24 mouse cellular contexts compared by ENCODE assay signal in genomic region chr5:21858653-21859052, GRCm38 (mm10). TPM values are rescaled to one million over a fixed set of nuclear protein-coding genes. Genes with fewer than 3 reads are reported as not detected.
DNase-seq lines count a peak whose midpoint lies in the region; TF ChIP-seq lines count a peak whose summit lies in the region.
"Had no signal": no experiment of that assay in that cellular context is flagged by ENCODE, and none has a peak within 500 bp of the region (broad histone marks: within the 10 kb centered on the region; RNA-seq: fewer than 3 reads in every experiment).

No protein-coding gene starts in this region.

- peak; percentile 55 for DNase-seq in heart, adult 11 months
- DNase-seq in heart, postnatal 25 days (ENCODE audit: low spot score) = no peak
- DNase-seq in heart, embryonic 10.5 days (ENCODE audit: low spot score) = peak; percentile 59
- DNase-seq in heart, adult 2 months = no peak
- no peak for DNase-seq in CH12.LX (ENCODE audit: extremely low read depth)
- no peak for DNase-seq in hindbrain, embryonic 10.5 days (ENCODE audit: low spot score)
- DNase-seq: adrenal gland, adult 2 months; adrenal gland, adult 8-10 months; adrenal gland, postnatal 10 days; adrenal gland, postnatal 14 days; adrenal gland, postnatal 25 days; adrenal gland, postnatal 36 days; B cell, adult 2 months; cerebellum, adult 11 months; cerebellum, adult 11-12 months; cerebellum, adult 18-20 months; cerebellum, adult 2 months had no signal

- intact Hi-C loops in heart, postnatal 25 days (cut with DNase I) = no loop called here
- intact Hi-C loops in heart, adult 2 months (cut with DNase I) = no loop called here

- in situ Hi-C loops in CH12.LX (cut with MboI; ENCODE audit: low pct_ligation_motif_present, low pct_unique_long_range_greater_than_20kb, low sequenced_read_pairs) = no loop called here

- H3K27me3 ChIP-seq in heart, embryonic 10.5 days (ENCODE audit: insufficient read depth, poor library complexity, severe bottlenecking) = no peaks in the 10 kb centered on the region
- no peaks in the 10 kb centered on the region for H3K27me3 ChIP-seq in heart, adult 2 months (ENCODE audit: control insufficient read depth, insufficient read depth, low read length)
- no peaks in the 10 kb centered on the region for H3K27me3 ChIP-seq in CH12.LX (replicated peaks)
- no peaks in the 10 kb centered on the region for H3K27me3 ChIP-seq in hindbrain, embryonic 10.5 days (ENCODE audit: insufficient read depth, poor library complexity, severe bottlenecking)

- H3K4me2 ChIP-seq in CH12.LX (ENCODE audit: insufficient read depth, low read depth, poor library complexity, severe bottlenecking) = no peak overlapping the region

- no peak for TF ChIP-seq EP300 in heart, adult 2 months (IDR thresholded peaks at IDR 0.05; ENCODE audit: insufficient read depth, low read depth, low read length)
- no peak for TF ChIP-seq EP300 in CH12.LX (IDR thresholded peaks at IDR 0.05; ENCODE audit: low read length)

- H3K27ac ChIP-seq in heart, embryonic 10.5 days = no peak overlapping the region
- no peak overlapping the region for H3K27ac ChIP-seq in heart, adult 2 months
- H3K27ac ChIP-seq in CH12.LX (ENCODE audit: insufficient read depth, low read depth) = no peak overlapping the region
- no peak overlapping the region for H3K27ac ChIP-seq in hindbrain, embryonic 10.5 days

- no peaks in the 10 kb centered on the region for H3K4me1 ChIP-seq in heart, embryonic 10.5 days
- no peaks in the 10 kb centered on the region for H3K4me1 ChIP-seq in heart, adult 2 months (ENCODE audit: control insufficient read depth, insufficient read depth, low read length)
- no peaks in the 10 kb centered on the region for H3K4me1 ChIP-seq in CH12.LX (ENCODE audit: control insufficient read depth in 1 of 2, insufficient read depth in 2 of 2)
- no peaks in the 10 kb centered on the region for H3K4me1 ChIP-seq in hindbrain, embryonic 10.5 days (replicated peaks)

- TF ChIP-seq CTCF in heart, adult 2 months (IDR thresholded peaks at IDR 0.05) = no peak
- no peak for TF ChIP-seq CTCF in CH12.LX (conservative IDR thresholded peaks at IDR 0.05 in 1 of 2, IDR thresholded peaks at IDR 0.05 in 1 of 2; ENCODE audit: low read depth in 2 of 2, low read length in 2 of 2)

- H3K4me3 ChIP-seq in heart, embryonic 10.5 days = no peak overlapping the region
- H3K4me3 ChIP-seq in heart, adult 2 months = no peak overlapping the region
- H3K4me3 ChIP-seq in CH12.LX (replicated peaks in 1 of 3; ENCODE audit: low read depth in 2 of 3, low read length in 2 of 3, poor library complexity in 1 of 3) = no peak overlapping the region
- no peak overlapping the region for H3K4me3 ChIP-seq in hindbrain, embryonic 10.5 days

- H3K9ac ChIP-seq in heart, adult 2 months (ENCODE audit: low read depth, low read length) = no peak overlapping the region
- no peak overlapping the region for H3K9ac ChIP-seq in CH12.LX (ENCODE audit: insufficient read depth, low read depth)

- dilution Hi-C loops in CH12.LX (cut with MboI; ENCODE audit: extremely low pct_ligation_motif_present, extremely low pct_unique_long_range_greater_than_20kb, low sequenced_read_pairs) = no loop called here

- TF ChIP-seq RAD21 in CH12.LX (IDR thresholded peaks at IDR 0.05; ENCODE audit: low read depth, low read length) = no peak

- no peaks in the 10 kb centered on the region for H3K9me3 ChIP-seq in heart, embryonic 10.5 days
- H3K9me3 ChIP-seq in CH12.LX (replicated peaks; ENCODE audit: low read length) = no peaks in the 10 kb centered on the region
- H3K9me3 ChIP-seq in hindbrain, embryonic 10.5 days = no peaks in the 10 kb centered on the region
- H3K9me3 ChIP-seq: G1E had no signal

- H3K36me3 ChIP-seq in heart, embryonic 10.5 days = no peaks in the 10 kb centered on the region
- H3K36me3 ChIP-seq in heart, adult 2 months (ENCODE audit: control insufficient read depth, insufficient read depth, low read length) = no peaks in the 10 kb centered on the region
- H3K36me3 ChIP-seq in CH12.LX (replicated peaks in 1 of 2; ENCODE audit: control insufficient read depth in 1 of 2, insufficient read depth in 1 of 2, low read length in 1 of 2) = no peaks in the 10 kb centered on the region
- no peaks in the 10 kb centered on the region for H3K36me3 ChIP-seq in hindbrain, embryonic 10.5 days
- H3K36me3 ChIP-seq: G1E had no signal

- no peaks in the 10 kb centered on the region for H3K79me2 ChIP-seq in heart, adult 2 months (replicated peaks; ENCODE audit: control insufficient read depth, insufficient read depth, low read length)
- H3K79me2 ChIP-seq in CH12.LX (replicated peaks; ENCODE audit: control insufficient read depth, extremely low read depth, insufficient read depth, poor library complexity, severe bottlenecking) = no peaks in the 10 kb centered on the region

- no peak for TF ChIP-seq POLR2A in heart, adult 2 months (IDR thresholded peaks at IDR 0.05; ENCODE audit: insufficient read depth, low read depth, low read length)
- no peak for TF ChIP-seq POLR2A in CH12.LX (IDR thresholded peaks at IDR 0.05; ENCODE audit: low read depth, low read length)

- 85% methylated on average over 7 of the region's 7 CpGs for WGBS in heart, embryonic 10.5 days
- WGBS in heart, adult 2 months = 79% methylated on average over 7 of the region's 7 CpGs
- WGBS in hindbrain, embryonic 10.5 days = 90% methylated on average over 7 of the region's 7 CpGs

TF ChIP-seq in CH12.LX, 34 proteins besides CTCF, POLR2A, EP300 and RAD21:
- TF ChIP-seq UBTF (IDR thresholded peaks at IDR 0.05; ENCODE audit: low read depth, low read length) (no peak), BHLHE40 (IDR thresholded peaks at IDR 0.05; ENCODE audit: low read depth, low read length) (peak; percentile 61)

RNA-seq across cellular contexts. Expression of gene Slc26a5, which starts 6.8 kb away (rescaled TPM):
- not detected for total RNA-seq in heart, postnatal 25 days (2021)
- polyA plus RNA-seq in heart, embryonic 10.5 days (2016; fragmentation: Nextera tagmentation; extraction: Ambion mirVana) = 0.06 TPM in 1 of 2 replicates, not detected in the other
- not detected for total RNA-seq in heart, adult 2 months (2021)
- polyA plus RNA-seq in heart, adult 2 months (2012; rRNA removed) = not detected in 2 replicates
- total RNA-seq in CH12.LX (2012; rRNA removed) (not detected in 2 replicates), CH12.LX (2014; rRNA removed) (not detected in 2 replicates)
- polyA plus RNA-seq in CH12.LX (2012; ENCODE audit: insufficient read length, low read depth) = not detected in 2 replicates
- polyA plus RNA-seq in hindbrain, embryonic 10.5 days (2016; fragmentation: Nextera tagmentation; extraction: Ambion mirVana) = 0.09 TPM in 1 of 2 replicates, not detected in the other
- total RNA-seq: adrenal gland, adult 18-20 months; adrenal gland, adult 8-10 months; adrenal gland, postnatal 10 days; adrenal gland, postnatal 14 days; adrenal gland, postnatal 25 days; adrenal gland, postnatal 36 days; G1E; MEL had no signal
- polyA plus RNA-seq: activated CD4-positive, CD25-positive, alpha-beta regulatory T cell, adult 4 months; adrenal gland, adult 2 months; C2C12; CD4-positive, CD25-positive, alpha-beta regulatory T cell, adult 4 months; G1E; Patski had no signal

Comparison
In these comparisons a context has a peak if more than half of its experiments do, and no peak if none do; other contexts are left out.
1. DNase-seq: peak in heart, adult 11 months (single experiment) and heart, embryonic 10.5 days (single experiment); none in heart, postnatal 25 days (single experiment), heart, adult 2 months (0 of 2), CH12.LX (single experiment) and hindbrain, embryonic 10.5 days (single experiment).